Mouse (Mus musculus) embryo, embryonic 10 days (tissue): ENCODE measurements around the gene Prkar2a.

Source experiments
- DNase-seq: peaks from one replicate; pipeline ENCODE4 v3.0.0-alpha.2; 2015; ENCODE audit warnings: low spot score

Prkar2a gene

DNA sequence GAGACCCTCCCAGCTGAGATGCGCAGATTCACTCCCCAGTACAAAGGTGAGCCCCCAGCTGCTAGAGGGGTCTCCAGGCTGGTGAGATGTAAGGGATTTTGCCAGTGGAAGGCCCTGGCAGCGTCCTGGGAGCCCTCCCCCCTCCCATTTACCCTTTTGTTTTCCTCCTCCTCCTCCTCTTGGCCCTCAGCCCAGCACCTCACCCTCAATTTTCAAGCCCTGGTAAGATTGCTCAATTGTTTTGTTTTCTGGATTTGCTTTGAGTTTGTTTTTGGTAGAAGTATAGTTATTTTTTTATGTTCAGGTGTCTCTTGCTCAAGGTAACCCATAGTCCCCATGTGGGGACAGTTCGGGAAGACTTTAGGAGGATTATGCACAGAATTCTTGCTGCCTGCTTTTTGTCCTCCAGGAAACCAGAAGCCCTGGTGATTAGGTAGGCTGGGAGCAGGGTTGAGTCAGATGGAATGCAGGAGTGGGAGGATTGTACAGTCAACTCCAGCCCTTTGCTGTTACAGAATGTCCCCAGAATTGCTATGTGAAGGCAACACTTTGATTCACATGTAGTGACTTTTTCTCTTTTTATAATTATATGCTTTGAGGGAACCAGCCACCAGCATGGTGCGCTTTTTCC, 107.4 kb downstream of the Prkar2a start:
- no peak for DNase-seq

- DNase-seq: no peak
Measured at GRCm38 (mm10) chr9:108797477-108797876, 108.4 kb downstream of the Prkar2a start.

- DNase-seq: no peak
Measured at GRCm38 (mm10) chr9:108798508-108799075, 109.5 kb downstream of the Prkar2a start.

- DNase-seq: no peak
Measured at GRCm38 (mm10) chr9:108799564-108799963, 110.5 kb downstream of the Prkar2a start.
